Comparison of ENCODE assay signal across 8 mouse cellular contexts in genomic region chr5:125154989-125155388, GRCm38 (mm10). TPM values are rescaled to one million over a fixed set of nuclear protein-coding genes. Genes with fewer than 3 reads are reported as not detected.
DNase-seq lines count a peak whose midpoint lies in the region; ATAC-seq and TF ChIP-seq lines count a peak whose summit lies in the region.

No protein-coding gene starts in this region.

- 59% methylated on average over 5 of the region's 5 CpGs for WGBS in heart, adult 2 months
- WGBS in forebrain, embryonic 14.5 days, result 28% methylated on average over 5 of the region's 5 CpGs
- 70% methylated on average over 5 of the region's 5 CpGs for WGBS in lung, postnatal 0 days

- no peak overlapping the region for H3K4me2 ChIP-seq in forebrain, embryonic 14.5 days (ENCODE audit: low read length)
- no peak overlapping the region for H3K4me2 ChIP-seq in lung, postnatal 0 days (replicated peaks; ENCODE audit: low read depth, low read length)

- H3K4me1 ChIP-seq in heart, adult 2 months (ENCODE audit: control insufficient read depth, insufficient read depth, low read length), result peaks cover 45% of the 10 kb centered on the region
- H3K4me1 ChIP-seq in forebrain, embryonic 14.5 days (ENCODE audit: control insufficient read depth, insufficient read depth, low read length), result peaks cover 97% of the 10 kb centered on the region
- H3K4me1 ChIP-seq in lung, postnatal 0 days (ENCODE audit: insufficient read depth, low read depth, low read length), result peaks cover 57% of the 10 kb centered on the region

- no peak overlapping the region for H3K4me3 ChIP-seq in heart, adult 2 months
- no peak overlapping the region for H3K4me3 ChIP-seq in forebrain, embryonic 14.5 days (ENCODE audit: low read depth, low read length)
- no peak overlapping the region for H3K4me3 ChIP-seq in lung, postnatal 0 days (ENCODE audit: low read depth, low read length)

- H3K79me2 ChIP-seq in heart, adult 2 months (replicated peaks; ENCODE audit: control insufficient read depth, insufficient read depth, low read length), result peaks cover 17% of the 10 kb centered on the region

- intact Hi-C loops in heart, adult 2 months (cut with DNase I), result no loop called here

- TF ChIP-seq EP300 in heart, adult 2 months (IDR thresholded peaks at IDR 0.05; ENCODE audit: insufficient read depth, low read depth, low read length), result peak; percentile 69; the same call in 1 of the 2 replicates
- TF ChIP-seq EP300 in lung, postnatal 0 days (IDR thresholded peaks at IDR 0.05), result no peak

- ATAC-seq in forebrain, embryonic 14.5 days, result peak; percentile 16; the same call in 1 of the 2 replicates
- no peak for ATAC-seq in lung, postnatal 0 days

- no peak overlapping the region for H3K27ac ChIP-seq in heart, adult 2 months
- peak overlapping the region; percentile 97 for H3K27ac ChIP-seq in forebrain, embryonic 14.5 days (ENCODE audit: low read depth, low read length)
- H3K27ac ChIP-seq in lung, postnatal 0 days (ENCODE audit: low read length), result no peak overlapping the region

- TF ChIP-seq CTCF in heart, adult 2 months (IDR thresholded peaks at IDR 0.05), result no peak
- no peak for TF ChIP-seq CTCF in lung, postnatal 0 days (IDR thresholded peaks at IDR 0.05)

- DNase-seq in heart, adult 2 months, result peak; percentile 70 to 81
- no peak for DNase-seq in heart, adult 8-10 months (ENCODE audit: low spot score)
- peak; percentile 58 for DNase-seq in adrenal gland, postnatal 25 days
- DNase-seq in forebrain, embryonic 14.5 days (ENCODE audit: low spot score), result peak; percentile 85
- DNase-seq in layer of hippocampus, postnatal 10 days (ENCODE audit: low spot score in 2 of 2), result peak; percentile 74 to 81
- no peak for DNase-seq in thymus, postnatal 0 days (ENCODE audit: low spot score)
- DNase-seq in lung, postnatal 0 days (ENCODE audit: low spot score), result no peak
- no peak for DNase-seq in T-cell, adult 2 months (ENCODE audit: low spot score)

- H3K9ac ChIP-seq in heart, adult 2 months (ENCODE audit: low read depth, low read length), result no peak overlapping the region
- peak overlapping the region; percentile 22; the same call in 1 of the 2 replicates for H3K9ac ChIP-seq in forebrain, embryonic 14.5 days (ENCODE audit: low read length)
- no peak overlapping the region for H3K9ac ChIP-seq in lung, postnatal 0 days (replicated peaks; ENCODE audit: low read depth)

- TF ChIP-seq POLR2A in heart, adult 2 months (IDR thresholded peaks at IDR 0.05; ENCODE audit: insufficient read depth, low read depth, low read length), result no peak

- no peaks in the 10 kb centered on the region for H3K36me3 ChIP-seq in heart, adult 2 months (ENCODE audit: control insufficient read depth, insufficient read depth, low read length)
- no peaks in the 10 kb centered on the region for H3K36me3 ChIP-seq in forebrain, embryonic 14.5 days (ENCODE audit: control insufficient read depth, insufficient read depth, low read length)
- no peaks in the 10 kb centered on the region for H3K36me3 ChIP-seq in lung, postnatal 0 days (ENCODE audit: insufficient read depth, low read length)

- no peaks in the 10 kb centered on the region for H3K27me3 ChIP-seq in heart, adult 2 months (ENCODE audit: control insufficient read depth, insufficient read depth, low read length)
- H3K27me3 ChIP-seq in forebrain, embryonic 14.5 days (replicated peaks; ENCODE audit: control insufficient read depth, insufficient read depth, low read length), result no peaks in the 10 kb centered on the region
- H3K27me3 ChIP-seq in lung, postnatal 0 days (replicated peaks; ENCODE audit: insufficient read depth, low read length), result no peaks in the 10 kb centered on the region

- H3K9me3 ChIP-seq in forebrain, embryonic 14.5 days (replicated peaks; ENCODE audit: control insufficient read depth, low read length), result no peaks in the 10 kb centered on the region
- H3K9me3 ChIP-seq in lung, postnatal 0 days (ENCODE audit: low read length), result no peaks in the 10 kb centered on the region

RNA-seq across cellular contexts. Expression of gene Ncor2, which starts 24.0 kb away (rescaled TPM):
- total RNA-seq in heart, adult 2 months (2021), result 10 to 100 TPM; 73.5 to 77.5 TPM
- 27.9 and 39.1 TPM in 2 replicates for polyA plus RNA-seq in heart, adult 2 months (2012; rRNA removed)
- 10 to 100 TPM; 81.6 to 92.4 (median 84.5) TPM for total RNA-seq in heart, adult 8-10 months (2022)
- 316 and 358 TPM in 2 replicates for total RNA-seq in adrenal gland, postnatal 25 days (2021)
- 15.1 and 22.3 TPM in 2 replicates for polyA plus RNA-seq in forebrain, embryonic 14.5 days (2014; fragmentation: Nextera tagmentation; extraction: Ambion mirVana)
- total RNA-seq in layer of hippocampus, postnatal 10 days (2021), result 100 to 1,000 TPM; 171 to 187 TPM
- 14.3 and 19.8 TPM in 2 replicates for polyA plus RNA-seq in thymus, postnatal 0 days (2015; fragmentation: Nextera tagmentation; extraction: Ambion mirVana)
- 20.2 and 23.9 TPM in 2 replicates for polyA plus RNA-seq in lung, postnatal 0 days (2015; fragmentation: Nextera tagmentation; extraction: Ambion mirVana)

Comparison
In these comparisons a context has a peak if more than half of its experiments do, and no peak if none do; other contexts are left out.
1. DNase-seq: peak in heart, adult 2 months (2 of 2), adrenal gland, postnatal 25 days (single experiment), forebrain, embryonic 14.5 days (single experiment) and layer of hippocampus, postnatal 10 days (2 of 2); none in heart, adult 8-10 months (single experiment), thymus, postnatal 0 days (single experiment), lung, postnatal 0 days (single experiment) and T-cell, adult 2 months (single experiment).